Mouse (Mus musculus) neural tube, embryonic 11.5 days (tissue): ENCODE results near the gene Fam184b. TPM values are rescaled to one million over a fixed set of nuclear protein-coding genes. Genes with fewer than 3 reads are reported as not detected.

Experiments used
- ATAC-seq: fragments of 200-750 bp; cut with Nextera tagmentation; 2 replicates; pipeline ENCODE4 v1.8.0; 2017; ENCODE audit warnings: moderate number of reproducible peaks, mild to moderate bottlenecking, moderate TSS enrichment, moderate library complexity; ENCODE audit not compliant: insufficient read depth, low FRiP score, low TSS enrichment
- DNase-seq: peaks from one replicate; pipeline ENCODE4 v3.0.0-alpha.2; 2015; ENCODE audit warnings: low spot score
- H3K27ac ChIP-seq: fragments of 300-500 bp; sonication (generic); 2 replicates; pipeline ENCODE4 v1.5.1; 2014; ENCODE audit warnings: low read depth, mild to moderate bottlenecking, low read length
- H3K27me3 ChIP-seq: fragments of 300-500 bp; sonication (generic); 2 replicates; pipeline ENCODE4 v1.6.1; 2014; ENCODE audit warnings: mild to moderate bottlenecking, low read length, mixed read lengths; ENCODE audit not compliant: control insufficient read depth, insufficient read depth
- H3K36me3 ChIP-seq: fragments of 300-500 bp; sonication (generic); 2 replicates; pipeline ENCODE4 v1.6.1; 2014; ENCODE audit warnings: mild to moderate bottlenecking, low read length, moderate library complexity, mixed read lengths; ENCODE audit not compliant: control insufficient read depth, insufficient read depth
- H3K4me1 ChIP-seq: fragments of 300-500 bp; sonication (generic); 2 replicates; pipeline ENCODE4 v1.6.1; 2014; ENCODE audit warnings: low read length, mixed read lengths; ENCODE audit not compliant: control insufficient read depth, insufficient read depth
- H3K4me2 ChIP-seq: fragments of 300-500 bp; sonication (generic); 2 replicates; pipeline ENCODE4 v1.6.1; 2014; ENCODE audit warnings: low read depth, mild to moderate bottlenecking, moderate library complexity
- H3K4me3 ChIP-seq: fragments of 300-500 bp; sonication (generic); 2 replicates; pipeline ENCODE4 v1.5.1; 2014; ENCODE audit warnings: low read depth, low read length
- H3K9ac ChIP-seq: fragments of 300-500 bp; sonication (generic); 2 replicates; pipeline ENCODE4 v1.6.1; 2014; ENCODE audit warnings: mild to moderate bottlenecking, low read length
- H3K9me3 ChIP-seq: fragments of 300-500 bp; sonication (generic); 2 replicates; pipeline ENCODE4 v1.6.1; 2016; ENCODE audit warnings: low read length; ENCODE audit not compliant: control insufficient read depth
- WGBS: fragments of 180-500 bp; shearing (Covaris S2); extraction: QIAGEN DNeasy Blood & Tissue Kit; methylation state at CpG from one replicate; pipeline ENCODE4 v1.1.7; 2014; 5-methylcytosine and 5-hydroxymethylcytosine counted together
- polyA plus RNA-seq: library from polyadenylated mRNA; unstranded; fragments of >200 nt; fragmentation: Nextera tagmentation; extraction: Ambion mirVana; gene quantifications from 2 replicates; pipeline ENCODE4 v1.2.1, GENCODE M21; 2014

Gene Fam184b
- polyA plus RNA-seq, 1 experiment from 2014 or later: 1.3 TPM

GRCm38 (mm10) chr5:45515151-45515743, 124.2 kb downstream of the Fam184b start:
- no peak overlapping the region for H3K4me2 ChIP-seq
- ATAC-seq: no peak
- no peak overlapping the region for H3K27ac ChIP-seq
- H3K4me3 ChIP-seq: no peak overlapping the region
- H3K4me1 ChIP-seq: no peaks in the 10 kb centered on the region
- H3K9ac ChIP-seq: no peak overlapping the region
- peaks cover 2% of the 10 kb centered on the region; the same call in 1 of the 2 replicates for H3K36me3 ChIP-seq
- 94% methylated on average over 10 of the region's 10 CpGs for WGBS
- no peaks in the 10 kb centered on the region for H3K27me3 ChIP-seq
- DNase-seq: no peak
- no peaks in the 10 kb centered on the region for H3K9me3 ChIP-seq

DNA sequence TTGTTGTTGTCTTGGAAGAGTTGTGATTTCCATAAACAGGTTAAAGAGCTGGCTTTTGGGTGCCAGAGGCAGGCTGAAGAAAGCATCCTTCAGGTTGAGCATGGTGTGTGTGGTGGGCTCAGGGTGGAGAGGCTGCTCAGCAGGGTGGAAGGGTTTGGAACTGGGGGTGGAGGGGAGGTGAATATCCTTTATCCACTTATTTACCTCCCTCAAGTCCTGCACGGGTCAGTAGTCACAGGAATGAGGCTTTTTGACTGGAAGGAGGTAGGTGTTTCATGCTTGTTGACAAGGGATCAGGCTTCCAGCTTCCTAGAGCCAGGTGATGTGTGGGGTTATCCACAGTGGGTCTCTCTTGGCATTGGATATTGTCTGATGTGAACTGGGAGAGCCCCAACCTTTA, 124.8 kb downstream of the Fam184b start:
- Histone ChIP-seq H3K4me3 (no peak overlapping the region), H3K27ac (no peak overlapping the region), H3K9me3 (no peaks in the 10 kb centered on the region), H3K9ac (no peak overlapping the region), H3K4me1 (no peaks in the 10 kb centered on the region), H3K4me2 (no peak overlapping the region), H3K36me3 (peaks cover 4% of the 10 kb centered on the region; the same call in 1 of the 2 replicates), H3K27me3 (no peaks in the 10 kb centered on the region)
- no peak for DNase-seq
- WGBS: 88% methylated on average over 1 of the region's 1 CpGs
- no peak for ATAC-seq

DNA sequence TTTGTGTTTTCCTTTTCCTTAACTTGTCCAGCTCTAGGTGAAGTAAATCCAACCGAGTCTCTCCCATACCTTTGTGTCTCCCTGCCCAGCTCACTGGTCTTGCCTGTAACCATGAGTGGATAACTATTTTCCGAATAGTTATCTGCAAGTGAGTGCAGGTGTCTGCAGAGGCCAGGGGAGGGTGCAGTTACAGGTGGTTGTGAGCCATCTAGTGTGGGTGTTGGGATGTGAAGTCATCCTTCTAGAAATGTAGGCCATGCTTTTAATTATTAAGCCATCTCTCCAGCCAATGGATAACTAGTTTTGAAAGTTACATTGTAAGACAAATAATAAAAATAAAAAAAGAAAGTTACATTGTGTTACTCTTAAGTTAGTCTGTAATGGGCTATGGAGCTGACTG, 125.9 kb downstream of the Fam184b start:
- Histone ChIP-seq H3K27me3 (no peaks in the 10 kb centered on the region), H3K36me3 (peaks cover 4% of the 10 kb centered on the region; the same call in 1 of the 2 replicates), H3K4me1 (no peaks in the 10 kb centered on the region), H3K4me2 (no peak overlapping the region), H3K9me3 (no peaks in the 10 kb centered on the region), H3K4me3 (no peak overlapping the region), H3K9ac (no peak overlapping the region), H3K27ac (no peak overlapping the region)
- DNase-seq (no peak), ATAC-seq (no peak)
- WGBS: 91% methylated on average over 2 of the region's 2 CpGs

GRCm38 (mm10) chr5:45512908-45513307, 126.5 kb downstream of the Fam184b start:
- peaks cover 4% of the 10 kb centered on the region; the same call in 1 of the 2 replicates for H3K36me3 ChIP-seq
- H3K27ac ChIP-seq: no peak overlapping the region
- DNase-seq (no peak), ATAC-seq (no peak)
- no peaks in the 10 kb centered on the region for H3K27me3 ChIP-seq
- H3K4me1 ChIP-seq: no peaks in the 10 kb centered on the region
- H3K9ac ChIP-seq: no peak overlapping the region
- H3K4me2 ChIP-seq: no peak overlapping the region
- H3K4me3 ChIP-seq: no peak overlapping the region
- H3K9me3 ChIP-seq: no peaks in the 10 kb centered on the region
- 91% methylated on average over 6 of the region's 6 CpGs for WGBS

- ATAC-seq: no peak
- DNase-seq: no peak
- H3K27me3 ChIP-seq: no peaks in the 10 kb centered on the region
- no peaks in the 10 kb centered on the region for H3K9me3 ChIP-seq
- peaks cover 4% of the 10 kb centered on the region; the same call in 1 of the 2 replicates for H3K36me3 ChIP-seq
- H3K4me1 ChIP-seq: no peaks in the 10 kb centered on the region
- no peak overlapping the region for H3K9ac ChIP-seq
- no peak overlapping the region for H3K4me2 ChIP-seq
- 83% methylated on average over 7 of the region's 7 CpGs for WGBS
- no peak overlapping the region for H3K27ac ChIP-seq
- H3K4me3 ChIP-seq: no peak overlapping the region
These were observed 129.3 kb downstream of the Fam184b start for GRCm38 (mm10) chr5:45510071-45510470.

DNA sequence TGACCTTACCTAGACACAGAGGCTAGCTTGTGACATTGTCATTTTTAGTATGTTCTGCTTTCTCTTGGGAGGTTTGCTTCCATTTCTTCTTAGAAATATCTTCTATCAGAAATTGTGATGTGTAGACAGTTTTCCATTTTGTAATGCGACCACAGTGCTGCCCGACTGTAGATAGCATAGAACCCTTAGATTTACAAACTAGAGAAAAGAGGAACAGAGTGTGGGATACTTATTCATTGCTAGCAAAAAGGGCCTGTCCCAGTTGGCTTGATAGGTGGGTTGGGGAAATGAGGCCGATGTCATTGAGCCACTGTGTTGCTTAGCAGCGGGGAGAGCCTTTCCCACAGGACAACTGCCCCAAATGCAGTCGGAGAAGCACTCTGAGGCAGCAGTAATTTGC, 141.8 kb downstream of the Fam184b start:
- Histone ChIP-seq H3K27me3 (no peaks in the 10 kb centered on the region), H3K9ac (no peak overlapping the region), H3K36me3 (peaks cover 10% of the 10 kb centered on the region), H3K4me2 (no peak overlapping the region), H3K9me3 (no peaks in the 10 kb centered on the region), H3K4me3 (no peak overlapping the region), H3K27ac (no peak overlapping the region), H3K4me1 (no peaks in the 10 kb centered on the region)
- ATAC-seq: no peak
- WGBS: 92% methylated on average over 5 of the region's 5 CpGs
- no peak for DNase-seq

- Histone ChIP-seq H3K27me3 (no peaks in the 10 kb centered on the region), H3K36me3 (peaks cover 10% of the 10 kb centered on the region), H3K4me2 (no peak overlapping the region), H3K9me3 (no peaks in the 10 kb centered on the region), H3K4me3 (no peak overlapping the region), H3K27ac (no peak overlapping the region), H3K4me1 (no peaks in the 10 kb centered on the region), H3K9ac (no peak overlapping the region)
- WGBS: 92% methylated on average over 12 of the region's 12 CpGs
- DNase-seq (no peak), ATAC-seq (no peak)
These were observed 142.4 kb downstream of the Fam184b start for GRCm38 (mm10) chr5:45496930-45497550.

DNA sequence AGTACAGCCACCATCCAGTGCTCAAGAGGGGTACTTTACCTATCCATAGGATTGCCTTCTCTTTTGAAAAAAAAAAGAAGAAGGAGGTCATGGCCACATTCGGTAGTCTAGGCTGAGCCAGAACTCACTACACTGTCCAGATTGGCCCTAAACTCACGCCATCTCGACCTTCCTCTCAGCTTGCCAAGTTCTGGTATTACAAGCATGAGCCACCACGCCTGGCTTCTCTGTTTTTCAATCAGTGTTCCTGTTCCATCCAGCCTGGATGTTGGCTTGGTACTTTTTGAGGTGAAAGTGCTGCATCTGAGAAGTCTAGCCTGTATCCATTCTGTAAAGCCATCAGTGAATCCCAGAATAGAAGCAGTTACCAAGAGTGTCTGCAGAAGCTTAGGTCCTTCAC, 142.9 kb downstream of the Fam184b start:
- Histone ChIP-seq H3K4me3 (no peak overlapping the region), H3K36me3 (peaks cover 9% of the 10 kb centered on the region), H3K4me2 (no peak overlapping the region), H3K27me3 (no peaks in the 10 kb centered on the region), H3K9ac (no peak overlapping the region), H3K9me3 (no peaks in the 10 kb centered on the region), H3K27ac (no peak overlapping the region), H3K4me1 (no peaks in the 10 kb centered on the region)
- DNase-seq (no peak), ATAC-seq (no peak)
- WGBS: 94% methylated on average over 4 of the region's 4 CpGs

DNA sequence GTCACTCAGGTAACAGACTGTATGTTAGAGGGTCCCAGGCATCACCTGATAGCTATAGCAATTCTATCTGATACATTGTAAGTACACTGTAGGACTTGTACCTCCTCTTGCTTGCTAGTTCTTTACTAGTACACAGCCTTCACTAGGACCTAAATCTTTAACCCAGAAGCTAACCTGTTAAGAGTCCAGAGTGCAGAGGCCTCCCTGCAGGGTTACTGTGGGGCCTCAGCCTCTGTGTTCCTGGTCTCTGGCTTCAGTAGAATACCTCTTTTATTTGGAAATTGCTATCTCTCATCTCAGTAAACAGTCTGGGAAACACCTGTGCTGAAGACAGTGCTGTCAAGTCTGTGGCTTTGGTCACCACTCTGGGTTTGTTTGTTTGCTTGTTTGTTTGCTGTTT, 143.4 kb downstream of the Fam184b start:
- H3K36me3 ChIP-seq: peaks cover 6% of the 10 kb centered on the region
- H3K4me2 ChIP-seq: no peak overlapping the region
- no peak overlapping the region for H3K4me3 ChIP-seq
- ATAC-seq (no peak), DNase-seq (no peak)
- no peak overlapping the region for H3K9ac ChIP-seq
- H3K4me1 ChIP-seq: no peaks in the 10 kb centered on the region
- no peak overlapping the region for H3K27ac ChIP-seq
- H3K27me3 ChIP-seq: no peaks in the 10 kb centered on the region
- H3K9me3 ChIP-seq: no peaks in the 10 kb centered on the region
